Mouse (Mus musculus): ENCODE results near the gene Gm10413.
"Not testable (repeated sequence)": the region's sequence is repeated elsewhere in the genome, so short reads cannot be mapped to it uniquely, and the experiment has no call there.

The Gm10413 gene

DNA sequence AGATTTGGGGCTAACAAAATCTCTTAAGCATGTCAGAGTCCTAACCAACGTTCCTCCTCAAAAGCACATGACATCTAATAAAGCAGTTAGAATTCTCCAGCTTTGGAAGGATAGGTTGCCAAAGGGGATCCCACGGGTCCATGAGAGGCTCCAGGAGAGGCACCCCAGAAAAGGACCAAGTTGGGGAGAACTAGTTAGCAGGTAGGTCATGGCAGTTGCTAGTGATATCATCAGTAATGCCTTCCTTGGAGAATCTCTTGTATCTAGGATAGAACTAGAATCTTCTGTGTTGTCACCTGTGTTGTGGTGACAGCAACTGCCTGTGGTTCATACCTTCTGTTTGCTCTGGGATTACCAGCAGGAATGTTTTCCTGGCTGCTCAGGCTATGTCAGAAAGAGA lies at the start of gene Gm10413:
Gm10413 (plus strand) TSS at position 301 of the 400 bp plus-strand sequence.
- not testable (repeated sequence) for DNase-seq (ENCODE audit: low read depth)

DNA sequence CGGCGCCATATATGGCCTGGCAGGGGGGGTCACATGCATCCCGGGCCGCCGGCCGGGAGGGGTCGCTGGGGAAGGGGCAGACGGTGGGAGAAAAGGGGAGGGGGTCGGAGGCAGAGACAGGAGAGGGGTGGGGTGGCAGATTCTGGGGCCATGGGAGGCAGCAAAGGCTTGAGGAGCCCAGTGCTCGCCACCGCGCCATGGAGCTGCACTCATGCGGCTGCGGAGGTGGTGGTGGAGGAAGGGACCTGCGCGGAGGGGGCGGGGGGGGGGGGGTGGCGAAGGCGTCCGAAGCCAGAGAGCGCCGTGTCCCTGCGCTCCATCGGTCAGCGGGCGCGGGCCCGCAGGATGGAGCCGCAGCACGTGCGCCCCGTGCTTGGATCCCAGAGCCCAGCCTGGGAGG lies 17.4 kb downstream of the Gm10413 start, which contains the start of gene Gm10409:
Gm10409 (plus strand) TSS at position 301 of the 400 bp plus-strand sequence.
- DNase-seq (ENCODE audit: low read depth), result not testable (repeated sequence)

DNA sequence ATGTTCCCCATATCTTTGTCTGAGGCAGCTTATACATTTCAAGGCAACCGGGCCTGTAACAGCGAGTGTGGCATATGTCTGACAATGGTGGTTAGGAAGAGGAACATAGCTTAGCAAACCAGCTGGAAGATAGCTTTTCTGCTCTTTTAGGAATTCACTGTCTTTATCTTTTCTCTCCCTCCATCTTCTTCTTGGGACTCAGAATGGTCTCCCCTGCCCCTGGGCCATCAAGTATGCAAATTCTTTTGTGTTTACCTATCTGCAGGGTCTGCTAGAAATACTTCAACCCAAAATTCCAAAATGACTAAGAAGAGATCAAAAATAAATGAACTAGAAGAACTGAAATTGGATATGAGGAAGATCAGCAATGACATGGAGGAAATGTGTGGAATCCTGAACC lies 32.9 kb downstream of the Gm10413 start, which contains the start of gene Gm3005:
Gm3005 (plus strand) TSS at position 301 of the 400 bp plus-strand sequence.
- DNase-seq (ENCODE audit: low read depth), result not testable (repeated sequence)

- not testable (repeated sequence) for DNase-seq (ENCODE audit: low read depth)
These were observed 54.2 kb downstream of the Gm10413 start, which contains the start of gene Gm10408 for GRCm38 (mm10) chr14:3449079-3449478. Gene Gm10408 (plus strand): TSS chr14:3449379.

Measured in NIH3T3 (cell line).